Mouse (Mus musculus): ENCODE measurements around the gene Gm20388. TPM values are rescaled to one million over a fixed set of nuclear protein-coding genes. Genes with fewer than 3 reads are reported as not detected.

Gene Gm20388
- total and polyA plus RNA-seq, 2 experiments from 2014 or later: 17.3 TPM; not detected in 1

DNA sequence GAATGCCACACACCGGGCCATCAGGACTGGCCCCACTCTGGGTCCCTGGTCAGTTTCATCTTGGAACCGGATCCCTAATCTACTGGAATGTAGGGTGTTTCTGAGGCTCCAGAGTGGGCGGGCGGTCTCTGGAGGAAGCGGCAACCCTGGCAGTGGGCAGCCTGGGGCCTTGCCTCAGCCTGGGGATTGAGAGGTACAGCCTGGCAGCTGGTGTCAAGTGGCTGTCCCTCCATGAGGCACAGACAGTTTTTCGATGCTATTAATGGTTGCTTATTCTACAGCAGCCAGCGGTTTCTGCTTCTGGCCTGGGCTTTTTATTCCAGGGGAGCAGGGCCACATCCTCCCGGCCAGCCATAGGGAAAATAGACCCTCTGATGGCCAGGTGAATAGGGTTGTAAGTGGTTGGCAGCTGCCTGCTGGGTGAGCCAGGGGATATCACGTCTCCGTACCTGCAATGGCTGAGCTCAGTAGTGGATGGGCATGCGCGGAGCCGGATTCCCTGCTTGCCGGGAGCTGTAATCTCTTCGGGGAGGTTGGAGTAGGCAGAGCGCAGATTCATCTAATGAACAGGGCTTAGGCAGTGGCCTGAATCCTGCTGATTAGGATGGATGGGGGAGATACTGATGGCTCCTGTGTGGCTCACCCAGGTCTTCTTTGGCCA, 340.2 kb downstream of the Gm20388 start:
- no peaks in the 10 kb centered on the region for H3K27me3 ChIP-seq (ENCODE audit: control insufficient read depth, insufficient read depth, low read length)
- TF ChIP-seq EP300 (IDR thresholded peaks at IDR 0.05; ENCODE audit: low read depth) (no peak), CTCF (IDR thresholded peaks at IDR 0.05; ENCODE audit: low read depth) (no peak)
- H3K36me3 ChIP-seq (replicated peaks; ENCODE audit: control insufficient read depth, insufficient read depth, low read length): no peaks in the 10 kb centered on the region
- no peaks in the 10 kb centered on the region for H3K9me3 ChIP-seq (replicated peaks; ENCODE audit: control insufficient read depth, low read length)
- 61% methylated on average over 16 of the region's 16 CpGs for WGBS
- H3K4me2 ChIP-seq (ENCODE audit: low read depth, low read length): no peak overlapping the region
- peaks cover 13% of the 10 kb centered on the region for H3K4me1 ChIP-seq (ENCODE audit: control insufficient read depth, insufficient read depth)
- no peak for DNase-seq (ENCODE audit: low spot score)
- no peak overlapping the region for H3K9ac ChIP-seq (replicated peaks; ENCODE audit: low read depth, low read length)
- no peak overlapping the region for H3K4me3 ChIP-seq (ENCODE audit: low read depth, low read length)
- peak overlapping the region; percentile 20; the same call in 1 of the 2 replicates for H3K27ac ChIP-seq (ENCODE audit: low read depth)
- ATAC-seq (ENCODE audit: insufficient read depth, low read depth): no peak

- H3K36me3 ChIP-seq (replicated peaks; ENCODE audit: control insufficient read depth, insufficient read depth, low read length): no peaks in the 10 kb centered on the region
- no peak overlapping the region for H3K4me3 ChIP-seq (ENCODE audit: low read depth, low read length)
- DNase-seq (ENCODE audit: low spot score): no peak
- 70% methylated on average over 9 of the region's 9 CpGs for WGBS
- no peak overlapping the region for H3K9ac ChIP-seq (replicated peaks; ENCODE audit: low read depth, low read length)
- no peak for TF ChIP-seq EP300 (IDR thresholded peaks at IDR 0.05; ENCODE audit: low read depth)
- TF ChIP-seq CTCF (IDR thresholded peaks at IDR 0.05; ENCODE audit: low read depth): no peak
- no peak for ATAC-seq (ENCODE audit: insufficient read depth, low read depth)
- no peak overlapping the region for H3K4me2 ChIP-seq (ENCODE audit: low read depth, low read length)
- H3K27ac ChIP-seq (ENCODE audit: low read depth): no peak overlapping the region; the same call in 1 of the 2 replicates
- no peaks in the 10 kb centered on the region for H3K9me3 ChIP-seq (replicated peaks; ENCODE audit: control insufficient read depth, low read length)
- no peaks in the 10 kb centered on the region for H3K27me3 ChIP-seq (ENCODE audit: control insufficient read depth, insufficient read depth, low read length)
- H3K4me1 ChIP-seq (ENCODE audit: control insufficient read depth, insufficient read depth): peaks cover 20% of the 10 kb centered on the region
Observed at GRCm38 (mm10) chr8:120251411-120252035, 340.9 kb downstream of the Gm20388 start.

DNA sequence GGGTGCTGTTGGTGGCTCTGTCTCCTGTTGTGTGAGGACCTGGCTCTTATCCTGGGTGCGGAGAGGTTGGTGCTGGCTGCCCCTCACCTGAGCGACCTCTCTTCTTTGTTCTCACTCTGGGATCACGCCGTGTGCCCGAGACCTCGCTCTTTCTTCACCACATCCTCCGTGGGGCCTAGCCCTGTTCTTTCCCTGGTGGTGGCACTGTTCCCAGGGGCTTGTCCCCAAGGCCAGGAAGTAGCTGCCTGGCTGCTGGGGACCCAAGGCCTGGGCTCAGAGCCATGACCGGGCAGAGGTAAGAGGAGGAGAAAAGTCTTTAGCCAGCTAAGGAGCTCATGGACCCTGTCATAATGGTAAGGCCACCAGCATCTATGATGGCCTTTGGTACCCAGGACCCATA, 343.0 kb downstream of the Gm20388 start:
- no peak for ATAC-seq (ENCODE audit: insufficient read depth, low read depth)

GRCm38 (mm10) chr8:120255406-120255987, 344.9 kb downstream of the Gm20388 start:
- no peak for TF ChIP-seq EP300 (IDR thresholded peaks at IDR 0.05; ENCODE audit: low read depth)
- no peak for TF ChIP-seq CTCF (IDR thresholded peaks at IDR 0.05; ENCODE audit: low read depth)
- H3K4me2 ChIP-seq (ENCODE audit: low read depth, low read length): no peak overlapping the region
- no peak overlapping the region for H3K9ac ChIP-seq (replicated peaks; ENCODE audit: low read depth, low read length)
- H3K27me3 ChIP-seq (ENCODE audit: control insufficient read depth, insufficient read depth, low read length): no peaks in the 10 kb centered on the region
- no peaks in the 10 kb centered on the region for H3K36me3 ChIP-seq (replicated peaks; ENCODE audit: control insufficient read depth, insufficient read depth, low read length)
- DNase-seq (ENCODE audit: low spot score) (no peak), ATAC-seq (ENCODE audit: insufficient read depth, low read depth) (no peak)
- 93% methylated on average over 6 of the region's 6 CpGs for WGBS
- no peaks in the 10 kb centered on the region for H3K9me3 ChIP-seq (replicated peaks; ENCODE audit: control insufficient read depth, low read length)
- peaks cover 25% of the 10 kb centered on the region for H3K4me1 ChIP-seq (ENCODE audit: control insufficient read depth, insufficient read depth)
- no peak overlapping the region for H3K4me3 ChIP-seq (ENCODE audit: low read depth, low read length)
- H3K27ac ChIP-seq (ENCODE audit: low read depth): peak overlapping the region; percentile 64

More for the DNA sequence above, 343.0 kb downstream of the Gm20388 start:
- no peaks in the 10 kb centered on the region for H3K36me3 ChIP-seq (replicated peaks; ENCODE audit: control insufficient read depth, insufficient read depth, low read length)
- H3K4me2 ChIP-seq (ENCODE audit: low read depth, low read length): no peak overlapping the region
- H3K27me3 ChIP-seq (ENCODE audit: control insufficient read depth, insufficient read depth, low read length): no peaks in the 10 kb centered on the region
- TF ChIP-seq EP300 (IDR thresholded peaks at IDR 0.05; ENCODE audit: low read depth) (no peak), CTCF (IDR thresholded peaks at IDR 0.05; ENCODE audit: low read depth) (no peak)
- DNase-seq (ENCODE audit: low spot score): no peak
- 52% methylated on average over 8 of the region's 8 CpGs for WGBS
- H3K9ac ChIP-seq (replicated peaks; ENCODE audit: low read depth, low read length): no peak overlapping the region
- H3K9me3 ChIP-seq (replicated peaks; ENCODE audit: control insufficient read depth, low read length): no peaks in the 10 kb centered on the region
- peaks cover 25% of the 10 kb centered on the region for H3K4me1 ChIP-seq (ENCODE audit: control insufficient read depth, insufficient read depth)
- H3K27ac ChIP-seq (ENCODE audit: low read depth): no peak overlapping the region
- no peak overlapping the region for H3K4me3 ChIP-seq (ENCODE audit: low read depth, low read length)

GRCm38 (mm10) chr8:120256958-120257357, 346.3 kb downstream of the Gm20388 start:
- Histone ChIP-seq H3K4me2 (ENCODE audit: low read depth, low read length) (no peak overlapping the region), H3K4me3 (ENCODE audit: low read depth, low read length) (no peak overlapping the region), H3K36me3 (replicated peaks; ENCODE audit: control insufficient read depth, insufficient read depth, low read length) (no peaks in the 10 kb centered on the region), H3K9ac (replicated peaks; ENCODE audit: low read depth, low read length) (no peak overlapping the region), H3K27ac (ENCODE audit: low read depth) (peak overlapping the region; percentile 64), H3K27me3 (ENCODE audit: control insufficient read depth, insufficient read depth, low read length) (no peaks in the 10 kb centered on the region), H3K4me1 (ENCODE audit: control insufficient read depth, insufficient read depth) (peaks cover 16% of the 10 kb centered on the region), H3K9me3 (replicated peaks; ENCODE audit: control insufficient read depth, low read length) (no peaks in the 10 kb centered on the region)
- TF ChIP-seq EP300 (IDR thresholded peaks at IDR 0.05; ENCODE audit: low read depth): no peak
- TF ChIP-seq CTCF (IDR thresholded peaks at IDR 0.05; ENCODE audit: low read depth): no peak
- ATAC-seq (ENCODE audit: insufficient read depth, low read depth): 0 out of 2 replicates have a peak, but pooled peaks have one; percentile 4
- WGBS: 38% methylated on average over 6 of the region's 6 CpGs
- DNase-seq (ENCODE audit: low spot score): no peak
